Mouse (Mus musculus) MEL (cell line): Measurements from ENCODE around the gene Cxcr5. TPM values are rescaled to one million over a fixed set of nuclear protein-coding genes. Genes with fewer than 3 reads are reported as not detected.

Experiments
- DNase-seq: peaks from one replicate; pipeline ENCODE4 v3.0.0; 2011; ENCODE audit warnings: low read depth, low spot score
- H3K27ac ChIP-seq: 2 replicates; pipeline ENCODE4 v1.5.1; 2012; ENCODE audit warnings: low read depth, mild to moderate bottlenecking, control low read depth, low read length, moderate library complexity; ENCODE audit not compliant: control insufficient read depth
- H3K27me3 ChIP-seq, 2 experiments: fragments of 150-350 bp in 1 of 2; sonication (generic) in 1 of 2; 2 replicates each; pipeline ENCODE4 v1.6.1; 2012; ENCODE audit warnings: low read length in 2 of 2, mild to moderate bottlenecking in 2 of 2, improper control_type of control experiment in 1 of 2, moderate library complexity in 1 of 2; ENCODE audit not compliant: insufficient read depth in 2 of 2, control insufficient read depth in 1 of 2
- H3K36me3 ChIP-seq, 2 experiments: 2 replicates each; pipeline ENCODE4 v1.6.1; 2012 to 2014; ENCODE audit warnings: low read length in 2 of 2, improper control_type of control experiment in 1 of 2, inconsistent platforms in 1 of 2, mild to moderate bottlenecking in 1 of 2; ENCODE audit not compliant: insufficient read depth in 2 of 2, control insufficient read depth in 1 of 2
- H3K4me1 ChIP-seq, 2 experiments: fragments of 150-350 bp in 1 of 2; sonication (generic) in 1 of 2; 2 replicates each; pipeline ENCODE4 v1.6.1; 2012; ENCODE audit warnings: low read length in 2 of 2, improper control_type of control experiment in 1 of 2, mild to moderate bottlenecking in 1 of 2; ENCODE audit not compliant: insufficient read depth in 2 of 2, control insufficient read depth in 1 of 2
- H3K4me3 ChIP-seq, 2 experiments: fragments of 150-350 bp in 1 of 2; sonication (generic) in 1 of 2; 2 replicates each; pipeline ENCODE4 v1.5.1; 2012; ENCODE audit warnings: low read depth in 2 of 2, low read length in 2 of 2, mild to moderate bottlenecking in 2 of 2, moderate library complexity in 2 of 2, control low read depth in 1 of 2, improper control_type of control experiment in 1 of 2; ENCODE audit not compliant: control insufficient read depth in 1 of 2, insufficient read depth in 1 of 2
- H3K79me2 ChIP-seq: 2 replicates; pipeline ENCODE4 v1.6.1; 2012; ENCODE audit warnings: mild to moderate bottlenecking, low read length, moderate library complexity; ENCODE audit not compliant: control insufficient read depth, poor library complexity, insufficient read depth
- H3K9ac ChIP-seq: 2 replicates; pipeline ENCODE4 v1.6.1; 2012; ENCODE audit warnings: low read depth, mild to moderate bottlenecking, control low read depth, low read length, moderate library complexity; ENCODE audit not compliant: control insufficient read depth, poor library complexity, severe bottlenecking
- H3K9me3 ChIP-seq: fragments of 150-350 bp; sonication (generic); replicated peaks from 2 replicates; pipeline ENCODE4 v1.6.1; 2012; ENCODE audit warnings: mild to moderate bottlenecking, low read length, improper control_type of control experiment, moderate library complexity; ENCODE audit not compliant: insufficient read depth
- E2F4 ChIP-seq: IDR thresholded peaks from 2 replicates; pipeline ENCODE4 v1.6.1; 2011; ENCODE audit warnings: low read depth, low read length, improper control_type of control experiment, borderline replicate concordance
- ELF1 ChIP-seq: IDR thresholded peaks from 2 replicates; pipeline ENCODE4 v1.6.1; 2014; ENCODE audit warnings: low read depth, mild to moderate bottlenecking, inconsistent platforms, low read length, improper control_type of control experiment, moderate library complexity
- EP300 ChIP-seq, 2 experiments: IDR thresholded peaks; 2 replicates each; pipeline ENCODE4 v1.6.1; 2011; ENCODE audit warnings: improper control_type of control experiment in 2 of 2, low read length in 2 of 2, low read depth in 1 of 2, mild to moderate bottlenecking in 1 of 2
- ETS1 ChIP-seq: IDR thresholded peaks from 2 replicates; pipeline ENCODE4 v1.6.1; 2012; ENCODE audit warnings: low read depth, mild to moderate bottlenecking, inconsistent platforms, low read length, improper control_type of control experiment, moderate library complexity
- GATA1 ChIP-seq: IDR thresholded peaks from 2 replicates; pipeline ENCODE4 v1.6.1; 2011; ENCODE audit warnings: low read depth, low read length, improper control_type of control experiment
- KAT2A ChIP-seq: conservative IDR thresholded peaks from 2 replicates; pipeline ENCODE4 v1.6.1; 2012; ENCODE audit warnings: low read depth, low read length, improper control_type of control experiment, inconsistent platforms
- MAX ChIP-seq: IDR thresholded peaks from 2 replicates; pipeline ENCODE4 v1.6.1; 2011; ENCODE audit warnings: low read length, improper control_type of control experiment
- MAZ ChIP-seq: IDR thresholded peaks from 2 replicates; pipeline ENCODE4 v1.6.1; 2012; ENCODE audit warnings: low read depth, mild to moderate bottlenecking, inconsistent platforms, low read length, improper control_type of control experiment
- MEF2A ChIP-seq: IDR thresholded peaks from 2 replicates; pipeline ENCODE4 v1.6.1; 2014; ENCODE audit warnings: low read depth, mild to moderate bottlenecking, inconsistent platforms, low read length, improper control_type of control experiment; ENCODE audit not compliant: poor library complexity, insufficient replicate concordance, severe bottlenecking; ENCODE audit errors: extremely low read depth
- MXI1 ChIP-seq: IDR thresholded peaks from 2 replicates; pipeline ENCODE4 v1.6.1; 2011; ENCODE audit warnings: mild to moderate bottlenecking, low read depth, low read length, improper control_type of control experiment
- MYB ChIP-seq: IDR thresholded peaks from 2 replicates; pipeline ENCODE4 v1.6.1; 2011; ENCODE audit warnings: mild to moderate bottlenecking, low read depth, low read length, improper control_type of control experiment
- MYC ChIP-seq: IDR thresholded peaks from 2 replicates; pipeline ENCODE4 v1.6.1; 2011; ENCODE audit warnings: low read depth, mild to moderate bottlenecking, low read length, improper control_type of control experiment, moderate library complexity
- NELFE ChIP-seq: IDR thresholded peaks from 2 replicates; pipeline ENCODE4 v1.6.1; 2011; ENCODE audit warnings: low read depth, low read length, improper control_type of control experiment
- NRF1 ChIP-seq: IDR thresholded peaks from 2 replicates; pipeline ENCODE4 v1.6.1; 2014; ENCODE audit warnings: low read depth, mild to moderate bottlenecking, inconsistent platforms, low read length, improper control_type of control experiment, moderate library complexity; ENCODE audit not compliant: poor library complexity, insufficient read depth, severe bottlenecking
- POLR2A ChIP-seq, 2 experiments: IDR thresholded peaks; 2 replicates each; pipeline ENCODE4 v1.6.1; 2011 to 2012; ENCODE audit warnings: low read length in 2 of 2, mild to moderate bottlenecking in 2 of 2, control low read depth in 1 of 2, improper control_type of control experiment in 1 of 2, low read depth in 1 of 2, moderate library complexity in 1 of 2; ENCODE audit not compliant: control insufficient read depth in 1 of 2, insufficient read depth in 1 of 2, poor library complexity in 1 of 2
- POLR2AphosphoS2 ChIP-seq: IDR thresholded peaks from 2 replicates; pipeline ENCODE4 v1.6.1; 2011; ENCODE audit warnings: low read length, improper control_type of control experiment
- SIN3A ChIP-seq: IDR thresholded peaks from 2 replicates; pipeline ENCODE4 v1.6.1; 2012; ENCODE audit warnings: low read length, improper control_type of control experiment, inconsistent platforms
- TBP ChIP-seq: IDR thresholded peaks from 2 replicates; pipeline ENCODE4 v1.8.0; 2011; ENCODE audit warnings: low read depth, low read length, improper control_type of control experiment
- UBTF ChIP-seq: IDR thresholded peaks from 2 replicates; pipeline ENCODE4 v1.6.1; 2012; ENCODE audit warnings: low read depth, mild to moderate bottlenecking, inconsistent platforms, low read length, improper control_type of control experiment, moderate library complexity, borderline replicate concordance; ENCODE audit not compliant: insufficient read depth
- USF1 ChIP-seq: IDR thresholded peaks from 2 replicates; pipeline ENCODE4 v1.6.1; 2014; ENCODE audit warnings: low read depth, mild to moderate bottlenecking, inconsistent platforms, low read length, improper control_type of control experiment, moderate library complexity
- USF2 ChIP-seq, 2 experiments: IDR thresholded peaks; 2 replicates each; pipeline ENCODE4 v1.6.1; 2011 to 2012; ENCODE audit warnings: improper control_type of control experiment in 2 of 2, low read length in 2 of 2, borderline replicate concordance in 1 of 2, inconsistent platforms in 1 of 2, low read depth in 1 of 2, mild to moderate bottlenecking in 1 of 2; ENCODE audit not compliant: insufficient read depth in 1 of 2
- ZMIZ1 ChIP-seq: IDR thresholded peaks from 2 replicates; pipeline ENCODE4 v1.6.1; 2012; ENCODE audit warnings: low read depth, mild to moderate bottlenecking, inconsistent platforms, low read length, improper control_type of control experiment, moderate library complexity
- ZNF384 ChIP-seq: IDR thresholded peaks from 2 replicates; pipeline ENCODE4 v1.6.1; 2012; ENCODE audit warnings: low read depth, mild to moderate bottlenecking, inconsistent platforms, low read length, improper control_type of control experiment
- polyA plus RNA-seq, 2 experiments: library from polyadenylated mRNA; stranded (reverse) in 1 of 2; unstranded in 1 of 2; fragments of >175 nt in 1 of 2; fragments of >200 nt in 1 of 2; gene quantifications; 2 replicates each; pipeline versions ENCODE4 v1.2.1 to v1.2.4; 2012; ENCODE audit warnings: low replicate concordance in 2 of 2, low read depth in 1 of 2; ENCODE audit not compliant: insufficient read length in 2 of 2, insufficient read depth in 1 of 2, missing spikeins in 1 of 2
- total RNA-seq: library from RNA; depleted of rRNA; stranded (reverse); fragments of 300-350 nt; gene quantifications from 2 replicates; pipeline ENCODE4 v1.2.3, GENCODE M21; 2012

Cxcr5 gene
- total and polyA plus RNA-seq, 3 experiments: 0.18 TPM; not detected in 2

GRCm38 (mm10) chr9:44561597-44561996 lies at the start of gene Cxcr5 (continued):
- TF ChIP-seq UBTF (no peak), EP300 (IDR thresholded peaks at IDR 0.05; ENCODE audit: low read depth in 1 of 2, low read length in 2 of 2) (peak; percentile 48 to 73)

DNA sequence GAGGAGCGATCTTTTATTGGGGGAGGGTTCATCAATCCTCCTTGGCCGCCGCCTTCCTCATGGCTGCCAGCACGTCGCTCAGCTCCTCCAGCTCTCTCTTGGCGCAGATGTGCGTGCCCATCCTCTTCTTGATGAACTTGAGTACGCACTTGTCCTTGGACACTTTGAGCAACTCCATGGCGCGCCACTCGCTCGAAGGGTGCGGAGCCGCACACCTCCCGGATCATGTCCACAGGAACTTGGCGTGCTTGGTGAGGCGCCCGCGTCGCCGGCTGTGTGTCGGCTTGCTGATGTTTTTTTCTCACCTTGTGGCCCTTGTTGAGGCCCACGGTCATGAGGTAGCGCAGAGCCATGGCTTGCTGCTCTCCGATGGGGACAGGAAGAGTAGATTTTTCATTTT lies 48.7 kb upstream of the Cxcr5 start:
- no peak overlapping the region for H3K9ac ChIP-seq

DNA sequence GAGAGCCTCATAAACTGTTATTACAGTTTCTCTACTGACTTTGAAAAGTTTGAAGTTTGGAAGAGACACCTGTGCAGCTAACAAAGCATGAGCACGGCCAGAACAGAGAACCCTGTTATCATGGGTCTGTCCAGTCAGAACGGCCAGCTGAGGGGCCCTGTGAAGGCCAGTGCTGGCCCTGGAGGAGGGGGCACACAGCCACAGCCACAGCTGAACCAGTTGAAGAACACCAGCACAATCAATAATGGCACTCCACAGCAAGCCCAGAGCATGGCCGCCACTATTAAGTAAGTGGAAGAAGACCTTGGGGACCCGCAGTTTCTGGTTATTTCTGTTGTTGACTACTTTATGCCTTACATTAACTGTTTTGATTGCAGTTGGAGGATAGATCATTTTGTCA lies 45.6 kb upstream of the Cxcr5 start:
- Histone ChIP-seq H3K27ac (no peak overlapping the region), H3K4me3 (no peak overlapping the region), H3K27me3 (no peaks in the 10 kb centered on the region), H3K79me2 (peaks cover 71% of the 10 kb centered on the region), H3K36me3 (peaks cover 35 to 39% of the 10 kb centered on the region in 2 experiments), H3K9me3 (no peaks in the 10 kb centered on the region), H3K9ac (no peak overlapping the region), H3K4me1 (peaks cover 8 to 17% of the 10 kb centered on the region in 2 experiments; a peak in 3 of 4 replicates)
- TF ChIP-seq POLR2A (IDR thresholded peaks at IDR 0.05; ENCODE audit: control insufficient read depth in 1 of 2, insufficient read depth in 1 of 2, low read depth in 1 of 2, low read length in 2 of 2, poor library complexity in 1 of 2): no peak
- TF ChIP-seq TBP: no peak
- no peak for TF ChIP-seq KAT2A
- no peak for DNase-seq

More for the DNA sequence above, 48.7 kb upstream of the Cxcr5 start:
- TF ChIP-seq USF2 (IDR thresholded peaks at IDR 0.05; ENCODE audit: borderline replicate concordance in 1 of 2, insufficient read depth in 1 of 2, low read depth in 1 of 2, low read length in 2 of 2) (no peak), ETS1 (no peak), MEF2A (no peak), E2F4 (no peak), ZMIZ1 (no peak), MAX (no peak)
- H3K4me3 ChIP-seq: no peak overlapping the region
- H3K27me3 ChIP-seq: no peaks in the 10 kb centered on the region
- no peak overlapping the region for H3K27ac ChIP-seq
- H3K79me2 ChIP-seq: peaks cover 50% of the 10 kb centered on the region
- no peak for DNase-seq
- H3K4me1 ChIP-seq: peaks cover 3 to 13% of the 10 kb centered on the region in 2 experiments; a peak in 2 of 4 replicates
- H3K9me3 ChIP-seq: no peaks in the 10 kb centered on the region
- H3K36me3 ChIP-seq: peaks cover 29 to 65% of the 10 kb centered on the region in 2 experiments

GRCm38 (mm10) chr9:44606646-44607045 lies 45.0 kb upstream of the Cxcr5 start:
- H3K9ac ChIP-seq: no peak overlapping the region; the same call in 1 of the 2 replicates
- no peaks in the 10 kb centered on the region for H3K9me3 ChIP-seq
- H3K79me2 ChIP-seq: peaks cover 69% of the 10 kb centered on the region
- no peaks in the 10 kb centered on the region for H3K27me3 ChIP-seq
- no peak for DNase-seq
- peak overlapping the region in 1 of 2 experiments; percentile 100; a peak in 2 of 4 replicates for H3K4me3 ChIP-seq
- H3K36me3 ChIP-seq: peaks cover 33 to 35% of the 10 kb centered on the region in 2 experiments
- H3K27ac ChIP-seq: no peak overlapping the region
- peaks cover 8 to 17% of the 10 kb centered on the region in 2 experiments; a peak in 3 of 4 replicates for H3K4me1 ChIP-seq
- TF ChIP-seq POLR2AphosphoS2 (no peak), MYC (no peak), NRF1 (no peak), GATA1 (no peak), USF2 (IDR thresholded peaks at IDR 0.05; ENCODE audit: borderline replicate concordance in 1 of 2, insufficient read depth in 1 of 2, low read depth in 1 of 2, low read length in 2 of 2) (no peak), ELF1 (no peak), ZMIZ1 (no peak), USF1 (no peak), MYB (no peak), MAZ (no peak), E2F4 (no peak), NELFE (no peak), MXI1 (0 out of 2 replicates have a peak, but pooled peaks have one; percentile 13), ZNF384 (peak; percentile 83), SIN3A (0 out of 2 replicates have a peak, but pooled peaks have one; percentile 38)
